Mouse (Mus musculus) embryonic fibroblast, embryonic 13.5 days (primary cell): ENCODE measurements around the gene Cdca5.

Experiments
- CTCF ChIP-seq: IDR thresholded peaks from 2 replicates; pipeline ENCODE4 v1.5.1; 2011; ENCODE audit warnings: mild to moderate bottlenecking, control low read depth, low read length, moderate library complexity, borderline replicate concordance; ENCODE audit not compliant: insufficient read depth
- POLR2A ChIP-seq: IDR thresholded peaks from 2 replicates; pipeline ENCODE4 v1.6.1; 2011; ENCODE audit warnings: low read depth, mild to moderate bottlenecking, control low read depth, low read length, moderate library complexity

- TF ChIP-seq CTCF: no peak
- 0 out of 2 replicates have a peak, but pooled peaks have one; percentile 4 for TF ChIP-seq POLR2A
These were observed 22.4 kb upstream of the Cdca5 start for GRCm38 (mm10) chr19:6062418-6062817.
